Mouse (Mus musculus): ENCODE measurements around the gene En1. TPM values are rescaled to one million over a fixed set of nuclear protein-coding genes. Genes with fewer than 3 reads are reported as not detected.

En1 gene
- polyA plus RNA-seq, 2 experiments: 0.01 TPM; not detected in 1

DNA sequence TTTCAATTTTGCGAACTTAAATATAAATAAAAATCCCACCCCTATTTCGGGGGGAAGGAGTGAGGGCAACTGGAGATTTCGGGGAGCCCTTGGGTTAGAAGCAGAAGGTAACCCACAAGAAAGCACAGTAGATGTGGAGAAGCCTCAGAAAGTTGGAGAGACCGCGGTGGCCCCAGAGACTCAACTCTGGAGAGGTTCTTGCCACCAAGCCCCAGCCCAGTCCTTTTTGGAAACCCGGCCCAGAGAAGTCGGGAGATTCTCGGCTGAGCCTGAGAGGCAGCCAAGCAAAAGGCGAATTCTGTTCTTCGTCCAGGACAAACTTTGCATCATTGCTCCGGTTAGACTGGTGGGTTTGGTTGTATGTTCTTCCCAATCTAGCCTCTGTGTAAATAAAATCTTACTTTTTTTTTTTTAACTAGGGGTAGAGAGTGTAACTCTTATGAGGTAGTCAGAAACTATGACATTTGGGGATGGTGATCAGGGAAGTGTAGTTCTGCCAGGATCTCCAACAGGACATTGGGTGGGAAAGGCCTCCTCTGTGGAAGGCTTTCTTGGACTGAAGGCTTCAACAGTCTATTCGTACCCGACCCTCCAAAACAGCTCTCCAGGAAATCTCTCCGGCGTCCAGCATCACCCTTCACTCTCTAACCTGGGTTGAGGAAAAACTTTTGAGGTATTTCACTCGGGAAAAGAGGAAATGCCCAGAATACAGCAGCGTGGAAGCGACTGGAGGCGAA is 1.5 kb upstream of the En1 start:
- Histone ChIP-seq H3K27ac (no peak overlapping the region), H3K9ac (replicated peaks) (no peak overlapping the region), H3K9me3 (ENCODE audit: control insufficient read depth, low read length) (no peaks in the 10 kb centered on the region), H3K4me3 (ENCODE audit: insufficient read depth in 1 of 2, low read depth in 2 of 2, low read length in 2 of 2) (no peak overlapping the region), H3K36me3 (replicated peaks; ENCODE audit: control insufficient read depth, insufficient read depth, low read depth) (no peaks in the 10 kb centered on the region), H3K4me2 (ENCODE audit: low read depth) (no peak overlapping the region), H3K4me1 (replicated peaks; ENCODE audit: control insufficient read depth in 2 of 2, insufficient read depth in 2 of 2, low read length in 1 of 2) (no peaks in the 10 kb centered on the region), H3K27me3 (ENCODE audit: control insufficient read depth, insufficient read depth, low read length) (peaks cover 96% of the 10 kb centered on the region)
- TF ChIP-seq CTCF (IDR thresholded peaks at IDR 0.05; ENCODE audit: low read depth) (no peak), EP300 (IDR thresholded peaks at IDR 0.05; ENCODE audit: low read depth) (no peak)
- ATAC-seq (ENCODE audit: insufficient read depth): no peak
- 2% methylated on average over 19 of the region's 19 CpGs for WGBS (ENCODE audit: insufficient replicate concordance)
- no peak for DNase-seq (ENCODE audit: low read depth in 3 of 3, low spot score in 3 of 3)

DNA sequence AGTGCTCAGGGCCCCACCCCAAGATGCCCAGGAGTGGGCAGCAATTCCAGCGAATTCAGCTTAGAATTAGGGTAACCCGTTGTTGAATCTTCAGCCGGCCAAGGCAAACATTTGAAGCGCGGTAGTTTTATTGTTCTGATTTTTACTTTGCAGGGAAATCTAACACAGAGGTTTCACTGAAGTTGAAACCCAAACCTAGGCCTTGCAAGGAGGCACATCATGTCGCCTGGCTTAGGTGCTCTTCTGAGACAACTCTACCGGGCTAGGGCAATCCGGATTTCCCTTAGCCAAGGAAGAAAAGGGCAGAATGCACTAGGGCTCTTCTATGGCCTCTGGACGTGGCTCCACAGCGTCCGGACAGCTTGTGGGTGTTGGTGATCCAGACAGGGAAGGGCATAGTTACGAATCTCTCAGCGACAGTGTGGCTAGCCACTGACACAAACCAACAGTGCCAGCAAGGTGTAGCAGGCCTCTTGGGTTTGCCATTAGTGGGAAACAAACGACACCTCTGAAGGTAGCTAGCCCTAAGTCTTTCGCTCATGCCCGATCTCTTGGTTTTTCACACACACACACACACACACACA is 873 bp upstream of the En1 start:
- H3K4me2 ChIP-seq (ENCODE audit: low read depth): no peak overlapping the region
- no peak overlapping the region for H3K27ac ChIP-seq
- TF ChIP-seq EP300 (IDR thresholded peaks at IDR 0.05; ENCODE audit: low read depth) (no peak), CTCF (IDR thresholded peaks at IDR 0.05; ENCODE audit: low read depth) (no peak)
- H3K4me1 ChIP-seq (replicated peaks; ENCODE audit: control insufficient read depth in 2 of 2, insufficient read depth in 2 of 2, low read length in 1 of 2): no peaks in the 10 kb centered on the region
- DNase-seq (ENCODE audit: low read depth in 3 of 3, low spot score in 3 of 3): no peak
- WGBS (ENCODE audit: insufficient replicate concordance): 1% methylated on average over 16 of the region's 16 CpGs
- no peak overlapping the region for H3K4me3 ChIP-seq (ENCODE audit: insufficient read depth in 1 of 2, low read depth in 2 of 2, low read length in 2 of 2)
- no peak for ATAC-seq (ENCODE audit: insufficient read depth)
- H3K36me3 ChIP-seq (replicated peaks; ENCODE audit: control insufficient read depth, insufficient read depth, low read depth): no peaks in the 10 kb centered on the region
- H3K9me3 ChIP-seq (ENCODE audit: control insufficient read depth, low read length): no peaks in the 10 kb centered on the region
- peaks cover 96% of the 10 kb centered on the region for H3K27me3 ChIP-seq (ENCODE audit: control insufficient read depth, insufficient read depth, low read length)
- no peak overlapping the region for H3K9ac ChIP-seq (replicated peaks)

DNA sequence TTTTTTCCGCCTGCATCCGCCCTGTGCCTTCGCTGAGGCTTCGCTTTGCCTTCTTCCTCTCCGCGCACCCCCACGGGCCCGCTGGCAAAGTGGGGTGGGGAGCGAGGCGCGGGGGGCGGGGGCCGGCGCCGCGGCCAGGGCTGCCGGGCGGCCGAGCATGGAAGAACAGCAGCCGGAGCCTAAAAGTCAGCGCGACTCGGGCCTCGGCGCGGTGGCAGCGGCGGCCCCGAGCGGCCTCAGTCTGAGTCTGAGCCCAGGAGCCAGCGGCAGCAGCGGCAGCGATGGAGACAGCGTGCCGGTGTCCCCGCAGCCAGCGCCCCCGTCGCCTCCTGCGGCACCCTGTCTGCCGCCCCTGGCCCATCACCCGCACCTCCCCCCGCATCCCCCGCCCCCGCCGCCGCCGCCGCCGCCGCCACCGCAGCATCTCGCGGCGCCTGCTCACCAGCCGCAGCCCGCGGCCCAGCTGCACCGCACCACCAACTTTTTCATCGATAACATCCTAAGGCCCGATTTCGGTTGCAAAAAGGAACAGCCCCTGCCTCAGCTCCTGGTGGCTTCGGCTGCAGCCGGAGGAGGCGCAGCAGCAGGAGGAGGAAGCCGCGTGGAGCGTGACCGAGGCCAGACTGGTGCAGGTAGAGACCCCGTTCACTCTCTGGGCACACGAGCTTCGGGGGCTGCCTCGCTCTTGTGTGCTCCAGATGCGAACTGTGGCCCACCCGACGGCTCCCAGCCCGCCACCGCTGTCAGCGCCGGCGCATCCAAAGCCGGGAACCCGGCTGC is 848 bp downstream of the En1 start:
- 1% methylated on average over 74 of the region's 83 CpGs for WGBS (ENCODE audit: insufficient replicate concordance)
- DNase-seq (ENCODE audit: low read depth in 3 of 3, low spot score in 3 of 3): no peak
- H3K9me3 ChIP-seq (ENCODE audit: control insufficient read depth, low read length): no peaks in the 10 kb centered on the region
- H3K9ac ChIP-seq (replicated peaks): no peak overlapping the region
- no peaks in the 10 kb centered on the region for H3K4me1 ChIP-seq (replicated peaks; ENCODE audit: control insufficient read depth in 2 of 2, insufficient read depth in 2 of 2, low read length in 1 of 2)
- H3K36me3 ChIP-seq (replicated peaks; ENCODE audit: control insufficient read depth, insufficient read depth, low read depth): no peaks in the 10 kb centered on the region
- peak overlapping the region; percentile 40; the same call in 1 of the 2 replicates for H3K4me2 ChIP-seq (ENCODE audit: low read depth)
- peaks cover 96% of the 10 kb centered on the region for H3K27me3 ChIP-seq (ENCODE audit: control insufficient read depth, insufficient read depth, low read length)
- TF ChIP-seq CTCF (IDR thresholded peaks at IDR 0.05; ENCODE audit: low read depth) (no peak), EP300 (IDR thresholded peaks at IDR 0.05; ENCODE audit: low read depth) (no peak)
- H3K27ac ChIP-seq: no peak overlapping the region
- ATAC-seq (ENCODE audit: insufficient read depth): no peak
- H3K4me3 ChIP-seq (ENCODE audit: insufficient read depth in 1 of 2, low read depth in 2 of 2, low read length in 2 of 2): peak overlapping the region in 1 of 2 experiments; percentile 27; a peak in 2 of 4 replicates

DNA sequence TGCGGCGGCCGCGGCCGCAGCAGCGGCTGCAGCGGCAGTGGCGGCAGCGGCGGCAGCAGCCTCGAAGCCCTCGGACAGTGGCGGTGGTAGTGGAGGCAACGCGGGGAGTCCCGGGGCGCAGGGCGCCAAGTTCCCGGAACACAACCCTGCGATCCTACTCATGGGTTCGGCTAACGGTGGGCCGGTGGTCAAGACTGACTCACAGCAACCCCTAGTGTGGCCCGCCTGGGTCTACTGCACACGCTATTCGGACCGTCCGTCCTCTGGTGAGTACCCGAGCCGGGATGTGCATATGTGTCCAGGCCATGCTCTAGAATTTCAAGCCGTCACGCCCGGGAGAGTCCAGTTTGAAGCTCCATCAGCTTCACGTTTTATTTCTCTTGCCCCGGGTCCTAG is 1.4 kb downstream of the En1 start:
- DNase-seq (ENCODE audit: low read depth in 3 of 3, low spot score in 3 of 3) (no peak), ATAC-seq (ENCODE audit: insufficient read depth) (no peak)
- no peak overlapping the region for H3K27ac ChIP-seq
- H3K27me3 ChIP-seq (ENCODE audit: control insufficient read depth, insufficient read depth, low read length): peaks cover 96% of the 10 kb centered on the region
- no peak overlapping the region for H3K4me3 ChIP-seq (ENCODE audit: insufficient read depth in 1 of 2, low read depth in 2 of 2, low read length in 2 of 2)
- no peaks in the 10 kb centered on the region for H3K36me3 ChIP-seq (replicated peaks; ENCODE audit: control insufficient read depth, insufficient read depth, low read depth)
- TF ChIP-seq CTCF (IDR thresholded peaks at IDR 0.05; ENCODE audit: low read depth) (no peak), EP300 (IDR thresholded peaks at IDR 0.05; ENCODE audit: low read depth) (no peak)
- no peaks in the 10 kb centered on the region for H3K9me3 ChIP-seq (ENCODE audit: control insufficient read depth, low read length)
- H3K4me1 ChIP-seq (replicated peaks; ENCODE audit: control insufficient read depth in 2 of 2, insufficient read depth in 2 of 2, low read length in 1 of 2): no peaks in the 10 kb centered on the region
- 1% methylated on average over 35 of the region's 35 CpGs for WGBS (ENCODE audit: insufficient replicate concordance)
- no peak overlapping the region for H3K9ac ChIP-seq (replicated peaks)
- H3K4me2 ChIP-seq (ENCODE audit: low read depth): no peak overlapping the region

All from liver, embryonic 14.5 days (tissue).